Mouse (Mus musculus) forebrain, embryonic 12.5 days (tissue): ENCODE results near the gene Dapk3. TPM values are rescaled to one million over a fixed set of nuclear protein-coding genes. Genes with fewer than 3 reads are reported as not detected.

Experiments used
- ATAC-seq: fragments of 200-750 bp; cut with Nextera tagmentation; 2 replicates; pipeline ENCODE4 v1.8.0; 2017; ENCODE audit warnings: moderate TSS enrichment; ENCODE audit not compliant: low FRiP score
- H3K27ac ChIP-seq: fragments of 300-500 bp; sonication (generic); 2 replicates; pipeline ENCODE4 v1.5.1; 2016; ENCODE audit warnings: mild to moderate bottlenecking
- H3K27me3 ChIP-seq: fragments of 300-500 bp; sonication (generic); 2 replicates; pipeline ENCODE4 v1.6.1; 2016; ENCODE audit warnings: mild to moderate bottlenecking
- H3K36me3 ChIP-seq: fragments of 300-500 bp; sonication (generic); replicated peaks from 2 replicates; pipeline ENCODE4 v1.6.1; 2016; ENCODE audit warnings: mild to moderate bottlenecking
- H3K4me1 ChIP-seq: fragments of 300-500 bp; sonication (generic); 2 replicates; pipeline ENCODE4 v1.6.1; 2016
- H3K4me2 ChIP-seq: fragments of 300-500 bp; sonication (generic); 2 replicates; pipeline ENCODE4 v1.6.1; 2016; ENCODE audit warnings: mild to moderate bottlenecking, moderate library complexity
- H3K4me3 ChIP-seq: fragments of 300-500 bp; sonication (generic); replicated peaks from 2 replicates; pipeline ENCODE4 v1.5.1; 2016; ENCODE audit warnings: mild to moderate bottlenecking
- H3K9ac ChIP-seq: fragments of 300-500 bp; sonication (generic); 2 replicates; pipeline ENCODE4 v1.6.1; 2016; ENCODE audit warnings: mild to moderate bottlenecking
- H3K9me3 ChIP-seq: fragments of 300-500 bp; sonication (generic); 2 replicates; pipeline ENCODE4 v1.6.1; 2016
- WGBS: fragments of 180-500 bp; shearing (Covaris S2); methylation state at CpG from one replicate; pipeline ENCODE4 v1.1.7; 2016; 5-methylcytosine and 5-hydroxymethylcytosine counted together
- polyA plus RNA-seq: library from polyadenylated mRNA; unstranded; fragments of >200 nt; fragmentation: Nextera tagmentation; extraction: Ambion mirVana; gene quantifications from 2 replicates; pipeline ENCODE4 v1.2.1, GENCODE M21; 2016

Gene Dapk3
- polyA plus RNA-seq, 1 experiment from 2014 or later, result 62.8 TPM

DNA sequence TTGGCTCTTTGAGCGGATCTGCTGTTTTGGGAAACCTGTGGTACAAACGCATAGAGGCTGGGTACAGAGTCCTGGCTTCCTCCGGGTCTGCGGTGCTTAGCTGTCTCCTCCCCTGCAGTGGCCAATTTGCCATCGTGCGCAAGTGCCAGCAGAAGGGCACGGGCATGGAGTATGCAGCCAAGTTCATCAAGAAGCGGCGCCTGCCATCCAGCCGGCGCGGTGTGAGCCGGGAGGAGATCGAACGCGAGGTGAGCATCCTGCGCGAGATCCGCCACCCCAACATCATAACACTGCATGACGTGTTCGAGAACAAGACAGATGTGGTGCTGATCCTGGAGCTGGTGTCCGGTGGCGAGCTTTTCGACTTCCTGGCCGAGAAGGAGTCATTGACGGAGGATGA is 7.0 kb downstream of the Dapk3 start:
- H3K9me3 ChIP-seq, result no peaks in the 10 kb centered on the region
- no peak overlapping the region for H3K4me3 ChIP-seq
- WGBS, result 80% methylated on average over 26 of the region's 26 CpGs
- no peak overlapping the region for H3K4me2 ChIP-seq
- H3K27ac ChIP-seq, result no peak overlapping the region
- H3K36me3 ChIP-seq, result peaks cover 36% of the 10 kb centered on the region
- no peak overlapping the region for H3K9ac ChIP-seq
- ATAC-seq, result no peak
- peaks cover 22% of the 10 kb centered on the region for H3K27me3 ChIP-seq
- peaks cover 24% of the 10 kb centered on the region for H3K4me1 ChIP-seq

DNA sequence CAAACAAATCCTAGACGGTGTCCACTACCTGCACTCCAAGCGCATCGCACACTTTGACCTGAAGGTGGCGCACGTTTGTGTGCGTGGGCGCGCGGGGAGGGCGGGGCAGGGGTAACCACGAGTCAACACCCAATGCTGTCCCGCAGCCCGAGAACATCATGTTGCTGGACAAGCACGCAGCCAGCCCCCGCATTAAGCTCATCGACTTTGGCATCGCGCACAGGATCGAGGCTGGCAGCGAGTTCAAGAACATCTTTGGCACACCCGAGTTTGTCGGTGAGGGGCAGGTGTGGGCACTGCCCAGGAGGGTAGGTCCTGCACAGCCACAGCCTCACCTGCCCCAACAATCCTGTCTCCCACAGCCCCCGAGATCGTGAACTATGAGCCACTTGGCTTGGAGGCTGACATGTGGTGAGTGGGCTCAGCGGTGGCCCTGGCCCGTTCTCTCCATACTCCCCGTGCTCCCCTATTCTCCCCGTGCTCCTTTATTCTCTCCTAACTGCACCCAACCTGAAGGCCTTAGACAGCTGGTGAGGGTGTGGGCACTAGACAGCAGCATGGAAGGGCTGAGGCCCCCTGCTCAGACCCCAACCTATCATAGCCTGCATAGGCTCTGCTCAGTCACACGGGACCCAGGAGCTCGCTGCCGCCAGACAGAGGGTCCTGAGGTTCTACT is 7.6 kb downstream of the Dapk3 start:
- Histone ChIP-seq H3K27ac (no peak overlapping the region), H3K27me3 (peaks cover 27% of the 10 kb centered on the region), H3K4me1 (peaks cover 24% of the 10 kb centered on the region), H3K4me3 (no peak overlapping the region), H3K36me3 (peaks cover 30% of the 10 kb centered on the region), H3K4me2 (no peak overlapping the region), H3K9me3 (no peaks in the 10 kb centered on the region), H3K9ac (no peak overlapping the region)
- WGBS, result 70% methylated on average over 31 of the region's 31 CpGs
- ATAC-seq, result no peak

DNA sequence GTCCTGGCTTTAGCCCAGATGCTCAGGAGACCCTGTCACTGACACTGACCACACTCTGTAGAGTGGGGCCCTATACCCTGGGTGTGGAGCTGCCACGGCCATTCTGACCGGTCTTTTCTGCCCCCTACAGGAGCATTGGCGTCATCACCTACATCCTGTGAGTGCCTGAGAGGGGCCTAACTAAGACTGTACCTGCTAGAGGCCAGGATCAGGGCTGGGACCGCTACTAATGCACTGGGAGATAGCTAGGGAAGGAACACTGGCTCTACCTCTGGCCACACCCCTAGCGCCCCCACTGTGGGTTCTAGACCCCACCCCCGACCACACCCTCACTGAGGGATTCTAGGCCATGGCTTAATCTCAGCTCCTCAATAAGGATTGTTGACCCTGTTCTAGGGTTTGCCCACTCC is 8.1 kb downstream of the Dapk3 start:
- H3K27me3 ChIP-seq, result peaks cover 33% of the 10 kb centered on the region
- H3K4me3 ChIP-seq, result no peak overlapping the region
- no peaks in the 10 kb centered on the region for H3K9me3 ChIP-seq
- no peak overlapping the region for H3K9ac ChIP-seq
- ATAC-seq, result no peak
- peaks cover 24% of the 10 kb centered on the region for H3K4me1 ChIP-seq
- H3K27ac ChIP-seq, result no peak overlapping the region
- WGBS, result 78% methylated on average over 6 of the region's 6 CpGs
- H3K4me2 ChIP-seq, result no peak overlapping the region
- H3K36me3 ChIP-seq, result peaks cover 27% of the 10 kb centered on the region

DNA sequence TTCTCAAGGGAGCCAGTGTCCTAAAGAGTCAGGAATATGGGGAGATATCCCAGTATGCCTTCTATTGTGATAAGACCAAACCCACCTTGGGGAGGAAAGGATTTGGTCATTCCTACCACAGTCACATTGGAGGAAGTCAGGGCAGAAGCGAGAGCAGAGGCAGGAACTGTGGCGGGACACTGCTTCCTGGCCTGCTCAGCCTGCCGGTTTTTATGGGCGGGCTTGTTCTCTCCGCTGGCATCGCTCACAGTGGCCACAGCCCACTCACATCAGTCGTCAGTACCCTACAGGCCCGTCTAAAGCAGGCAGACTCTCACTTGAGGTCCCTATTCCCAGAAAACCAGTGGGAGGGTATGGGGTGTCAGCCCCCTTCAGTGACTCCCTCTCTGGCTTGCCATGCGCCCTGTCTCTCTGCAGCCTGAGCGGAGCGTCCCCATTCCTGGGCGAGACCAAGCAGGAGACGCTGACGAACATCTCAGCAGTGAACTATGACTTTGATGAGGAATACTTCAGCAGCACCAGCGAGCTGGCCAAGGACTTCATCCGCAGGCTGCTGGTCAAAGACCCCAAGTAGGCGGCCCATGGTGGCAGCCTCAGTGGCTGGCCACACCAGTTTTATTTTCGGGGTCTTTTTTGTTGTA is 8.7 kb downstream of the Dapk3 start:
- H3K9ac ChIP-seq, result no peak overlapping the region
- H3K27ac ChIP-seq, result no peak overlapping the region
- H3K4me1 ChIP-seq, result peaks cover 24% of the 10 kb centered on the region
- H3K4me3 ChIP-seq, result no peak overlapping the region
- ATAC-seq, result no peak
- peak overlapping the region; percentile 96; the same call in 1 of the 2 replicates for H3K4me2 ChIP-seq
- H3K27me3 ChIP-seq, result peaks cover 38% of the 10 kb centered on the region
- 89% methylated on average over 18 of the region's 18 CpGs for WGBS
- peaks cover 26% of the 10 kb centered on the region for H3K36me3 ChIP-seq
- no peaks in the 10 kb centered on the region for H3K9me3 ChIP-seq

DNA sequence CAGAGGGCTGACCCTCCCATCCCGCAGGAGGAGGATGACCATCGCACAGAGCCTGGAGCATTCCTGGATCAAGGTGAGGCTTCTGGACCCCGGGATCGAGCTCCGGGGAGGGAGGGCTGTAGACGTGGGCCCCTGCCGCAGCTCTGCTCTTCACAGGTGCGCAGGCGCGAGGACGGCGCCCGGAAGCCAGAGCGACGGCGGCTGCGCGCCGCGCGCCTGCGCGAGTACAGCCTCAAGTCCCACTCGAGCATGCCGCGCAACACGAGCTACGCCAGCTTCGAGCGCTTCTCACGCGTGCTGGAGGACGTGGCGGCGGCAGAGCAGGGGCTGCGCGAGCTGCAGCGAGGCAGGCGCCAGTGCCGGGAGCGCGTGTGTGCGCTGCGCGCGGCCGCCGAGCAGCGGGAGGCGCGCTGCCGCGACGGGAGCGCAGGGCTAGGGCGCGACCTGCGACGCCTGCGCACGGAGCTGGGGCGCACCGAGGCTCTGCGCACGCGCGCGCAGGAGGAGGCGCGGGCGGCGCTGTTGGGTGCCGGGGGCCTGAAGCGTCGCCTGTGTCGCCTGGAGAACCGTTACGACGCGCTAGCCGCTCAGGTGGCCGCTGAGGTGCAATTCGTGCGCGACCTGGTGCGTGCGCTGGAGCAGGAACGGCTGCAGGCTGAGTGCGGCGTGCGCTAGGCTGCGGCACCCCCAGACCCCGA is 9.6 kb downstream of the Dapk3 start:
- peak overlapping the region; percentile 96 for H3K4me2 ChIP-seq
- H3K4me3 ChIP-seq, result peak overlapping the region; percentile 60
- H3K27me3 ChIP-seq, result peaks cover 48% of the 10 kb centered on the region
- peak; percentile 88 for ATAC-seq
- peaks cover 24% of the 10 kb centered on the region for H3K4me1 ChIP-seq
- peaks cover 16% of the 10 kb centered on the region for H3K36me3 ChIP-seq
- under 1% methylated on average over 88 of the region's 93 CpGs for WGBS
- H3K9ac ChIP-seq, result peak overlapping the region; percentile 77
- H3K27ac ChIP-seq, result peak overlapping the region; percentile 93
- no peaks in the 10 kb centered on the region for H3K9me3 ChIP-seq

DNA sequence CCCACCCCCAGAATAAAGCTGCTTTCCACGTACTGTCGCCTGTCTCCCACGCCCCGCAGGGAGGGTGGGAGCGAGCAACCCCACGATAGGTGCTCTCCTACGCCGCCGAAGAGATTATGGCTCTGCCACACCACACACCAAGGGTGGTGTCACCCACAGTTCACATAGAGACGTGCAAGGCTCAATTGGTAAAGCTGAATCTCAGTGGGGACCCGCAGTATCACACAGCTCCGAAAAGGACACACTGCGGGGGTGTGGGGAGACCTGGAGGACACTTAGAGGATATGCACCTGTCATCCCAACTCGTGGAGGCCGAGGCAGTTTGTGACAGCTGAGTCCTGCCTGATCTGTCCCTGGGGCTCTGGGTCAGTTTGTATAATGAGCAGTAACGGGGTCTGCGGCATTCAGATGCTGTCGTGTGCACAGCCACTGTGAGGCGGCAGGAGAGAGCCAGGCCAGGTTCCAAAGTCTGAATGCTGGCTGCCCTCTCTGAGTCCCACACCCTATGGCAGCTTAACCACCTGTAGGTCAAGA is 10.2 kb downstream of the Dapk3 start:
- peak overlapping the region; percentile 96 for H3K4me2 ChIP-seq
- peaks cover 24% of the 10 kb centered on the region for H3K4me1 ChIP-seq
- peak; percentile 31 for ATAC-seq
- peaks cover 14% of the 10 kb centered on the region for H3K36me3 ChIP-seq
- H3K27ac ChIP-seq, result peak overlapping the region; percentile 93
- peaks cover 51% of the 10 kb centered on the region for H3K27me3 ChIP-seq
- H3K9me3 ChIP-seq, result no peaks in the 10 kb centered on the region
- WGBS, result 4% methylated on average over 19 of the region's 19 CpGs
- peak overlapping the region; percentile 60 for H3K4me3 ChIP-seq
- H3K9ac ChIP-seq, result peak overlapping the region; percentile 77

DNA sequence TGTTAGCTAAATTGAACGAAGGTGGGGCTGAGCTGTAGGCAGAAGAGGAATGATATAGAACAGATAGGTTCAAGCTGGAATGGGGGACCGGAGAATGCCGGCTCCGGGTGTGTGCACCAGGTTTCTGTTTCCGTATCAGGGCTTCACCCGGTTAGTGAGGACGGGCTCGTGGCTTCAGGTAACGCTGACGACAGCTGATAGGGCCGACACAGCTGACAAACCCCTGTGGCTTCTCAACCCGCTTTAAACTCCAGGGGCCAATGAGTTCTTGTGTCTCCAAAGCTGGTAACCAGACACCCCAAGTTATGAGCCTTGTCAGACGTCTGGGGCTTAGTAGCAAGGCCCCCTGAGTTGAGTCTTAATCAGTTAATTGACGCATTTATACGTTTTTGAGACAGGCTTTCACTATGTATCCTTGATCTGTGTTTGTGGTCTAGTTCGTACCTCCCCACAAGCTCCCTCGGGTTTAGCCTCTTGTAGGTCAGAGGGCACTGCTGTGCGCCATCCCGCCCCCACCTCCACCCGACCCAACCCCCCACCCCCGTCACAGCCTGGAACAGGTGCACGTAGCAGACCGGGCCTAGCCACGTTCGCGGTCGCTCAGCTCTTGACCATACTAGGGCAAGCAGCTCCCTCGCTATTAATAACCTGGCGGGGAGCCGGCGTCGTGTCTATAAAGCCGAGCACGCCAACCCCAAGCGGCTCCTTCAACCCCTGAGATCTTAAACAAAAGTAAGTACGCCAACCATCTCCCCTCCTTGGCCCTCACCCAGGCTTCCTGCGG is 11.4 kb downstream of the Dapk3 start:
- Histone ChIP-seq H3K4me3 (no peak overlapping the region; the same call in 1 of the 2 replicates), H3K9me3 (no peaks in the 10 kb centered on the region), H3K4me2 (no peak overlapping the region), H3K36me3 (peaks cover 14% of the 10 kb centered on the region), H3K27me3 (peaks cover 55% of the 10 kb centered on the region), H3K27ac (no peak overlapping the region), H3K9ac (0 out of 2 replicates have a peak overlapping the region, but pooled peaks have one; percentile 17), H3K4me1 (peaks cover 24% of the 10 kb centered on the region)
- no peak for ATAC-seq
- WGBS, result 17% methylated on average over 37 of the region's 37 CpGs

DNA sequence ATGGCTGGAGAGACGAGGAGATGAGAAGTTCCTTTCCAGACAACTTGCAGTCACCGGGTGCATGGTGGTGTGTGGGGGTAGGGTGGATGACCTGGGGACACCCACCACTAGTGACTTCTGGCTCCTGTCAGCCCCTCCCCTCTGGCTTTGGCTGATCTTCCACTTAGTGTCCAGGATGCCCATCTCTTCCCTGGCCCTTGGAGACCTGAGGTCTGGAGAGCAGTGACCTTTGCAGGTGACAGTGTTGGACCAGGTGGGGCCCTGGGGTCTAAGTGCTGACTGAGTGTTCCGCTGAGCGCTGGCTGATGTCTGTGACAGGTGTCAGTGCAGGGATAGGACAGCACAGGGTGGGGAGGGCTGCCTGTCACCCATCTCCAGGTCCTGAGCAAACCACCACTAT is 12.5 kb downstream of the Dapk3 start:
- 80% methylated on average over 4 of the region's 4 CpGs for WGBS
- Histone ChIP-seq H3K4me3 (no peak overlapping the region), H3K4me2 (no peak overlapping the region), H3K4me1 (peaks cover 24% of the 10 kb centered on the region), H3K27me3 (peaks cover 64% of the 10 kb centered on the region), H3K9ac (no peak overlapping the region), H3K27ac (no peak overlapping the region), H3K36me3 (peaks cover 7% of the 10 kb centered on the region), H3K9me3 (no peaks in the 10 kb centered on the region)
- no peak for ATAC-seq

DNA sequence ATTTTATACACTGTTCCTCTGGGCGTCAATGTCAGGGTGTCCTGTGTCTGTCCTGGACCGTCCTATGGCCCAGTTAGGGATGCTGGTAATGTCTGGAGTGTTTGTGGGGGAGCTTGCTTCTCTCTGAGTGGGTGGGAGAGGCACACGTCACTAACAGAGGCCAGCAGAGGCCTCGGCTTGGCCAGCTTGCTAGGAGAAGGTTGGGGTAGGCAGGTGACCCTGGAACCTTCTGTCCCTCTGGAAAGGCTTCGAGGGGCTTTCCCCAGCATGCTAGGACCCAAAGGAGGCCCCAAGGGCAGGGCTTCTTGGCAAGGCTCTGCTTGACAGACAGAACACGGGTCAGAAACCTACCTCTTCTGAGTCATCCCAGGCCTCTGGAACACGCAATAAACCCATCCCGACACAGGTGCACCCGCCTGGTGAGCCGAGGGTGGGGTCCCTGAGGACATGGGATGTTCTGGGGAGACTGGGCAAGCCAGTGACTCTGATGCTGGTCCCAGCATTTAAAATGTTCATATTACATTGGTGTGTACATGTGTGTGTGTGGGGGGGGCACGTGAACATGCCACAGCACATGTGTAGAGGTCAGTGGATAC is 13.8 kb downstream of the Dapk3 start:
- no peak overlapping the region; the same call in 1 of the 2 replicates for H3K9ac ChIP-seq
- no peaks in the 10 kb centered on the region for H3K9me3 ChIP-seq
- H3K27me3 ChIP-seq, result peaks cover 66% of the 10 kb centered on the region
- no peak overlapping the region for H3K4me3 ChIP-seq
- no peaks in the 10 kb centered on the region for H3K36me3 ChIP-seq
- WGBS, result 65% methylated on average over 11 of the region's 11 CpGs
- no peak overlapping the region for H3K27ac ChIP-seq
- ATAC-seq, result no peak
- peaks cover 24% of the 10 kb centered on the region for H3K4me1 ChIP-seq
- H3K4me2 ChIP-seq, result no peak overlapping the region

DNA sequence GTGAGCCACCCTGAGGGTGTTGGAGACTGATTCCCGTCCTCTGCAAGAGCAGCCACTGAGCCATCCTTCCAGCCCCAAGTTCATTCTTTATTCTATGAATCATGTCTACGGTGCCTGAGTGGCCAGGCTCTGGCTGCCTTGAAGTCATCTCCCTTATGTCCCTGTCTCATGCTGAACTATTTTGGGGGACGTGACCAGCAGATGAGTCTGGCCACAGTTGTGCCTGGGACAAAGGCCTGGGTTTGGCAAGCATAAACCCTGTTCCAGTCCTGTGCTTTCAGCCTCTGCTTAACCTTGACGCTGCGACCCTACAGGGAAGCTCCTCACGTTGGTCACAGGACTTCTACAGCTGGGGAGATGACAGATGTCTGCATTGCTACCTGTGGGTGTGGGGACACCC is 14.5 kb downstream of the Dapk3 start:
- Histone ChIP-seq H3K4me1 (peaks cover 18% of the 10 kb centered on the region), H3K9me3 (no peaks in the 10 kb centered on the region), H3K4me3 (no peak overlapping the region), H3K4me2 (no peak overlapping the region), H3K9ac (no peak overlapping the region), H3K27ac (no peak overlapping the region), H3K27me3 (peaks cover 66% of the 10 kb centered on the region), H3K36me3 (no peaks in the 10 kb centered on the region)
- no peak for ATAC-seq
- WGBS, result 62% methylated on average over 6 of the region's 6 CpGs

DNA sequence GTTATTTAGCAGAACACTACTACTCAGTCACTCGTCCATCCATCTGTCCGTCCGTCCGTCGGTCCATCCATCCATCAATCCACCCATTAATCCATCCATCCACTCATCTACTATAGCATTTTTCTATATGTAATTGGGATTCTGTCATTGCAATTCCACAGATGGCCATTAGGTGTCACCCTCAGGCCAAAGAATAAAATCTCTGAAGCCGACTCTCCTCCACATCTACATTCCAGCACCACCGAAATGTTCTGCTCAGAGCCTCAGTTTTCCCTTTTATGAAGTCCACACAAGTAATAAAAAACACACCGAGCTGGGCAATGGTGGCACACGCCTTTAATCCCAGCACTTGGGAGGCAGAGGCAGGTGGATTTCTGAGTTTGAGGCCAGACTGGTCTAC is 15.4 kb downstream of the Dapk3 start:
- no peak overlapping the region for H3K4me3 ChIP-seq
- no peaks in the 10 kb centered on the region for H3K9me3 ChIP-seq
- H3K36me3 ChIP-seq, result no peaks in the 10 kb centered on the region
- WGBS, result 4% methylated on average over 9 of the region's 9 CpGs
- H3K27ac ChIP-seq, result no peak overlapping the region
- H3K4me1 ChIP-seq, result peaks cover 12% of the 10 kb centered on the region
- H3K27me3 ChIP-seq, result peaks cover 60% of the 10 kb centered on the region
- no peak overlapping the region for H3K9ac ChIP-seq
- no peak overlapping the region for H3K4me2 ChIP-seq
- ATAC-seq, result no peak
